Mouse (Mus musculus) hindbrain, embryonic 14.5 days (tissue): ENCODE measurements at regions not wholly inside any gene's neighbourhood (a gene's known extent, or its start where the extent isn't known, plus 50 kb on each side); places are given as distances from the start of the nearest gene placed in this dataset.
A peak's percentile ranks its signal among the peaks of the same experiment; 100 is the strongest.

Experiments
- ATAC-seq: fragments of 200-750 bp; cut with Nextera tagmentation; 2 replicates; pipeline ENCODE4 v1.8.0; 2017; ENCODE audit warnings: moderate number of reproducible peaks, mild to moderate bottlenecking, moderate TSS enrichment, moderate library complexity; ENCODE audit not compliant: low FRiP score
- DNase-seq: peaks from one replicate; pipeline ENCODE4 v3.0.0-alpha.2; 2015; ENCODE audit warnings: low spot score
- H3K27ac ChIP-seq: fragments of 300-500 bp; sonication (generic); 2 replicates; pipeline ENCODE4 v1.5.1; 2014; ENCODE audit warnings: mild to moderate bottlenecking, moderate library complexity
- H3K27me3 ChIP-seq: fragments of 300-500 bp; sonication (generic); 2 replicates; pipeline ENCODE4 v1.6.1; 2014; ENCODE audit warnings: mild to moderate bottlenecking, low read length, mixed read lengths; ENCODE audit not compliant: control insufficient read depth, insufficient read depth
- H3K36me3 ChIP-seq: fragments of 300-500 bp; sonication (generic); replicated peaks from 2 replicates; pipeline ENCODE4 v1.6.1; 2014; ENCODE audit not compliant: control insufficient read depth, insufficient read depth
- H3K4me1 ChIP-seq: fragments of 300-500 bp; sonication (generic); replicated peaks from 2 replicates; pipeline ENCODE4 v1.6.1; 2014; ENCODE audit warnings: antibody characterized with exemption, low read length, mixed read lengths; ENCODE audit not compliant: control insufficient read depth, insufficient read depth
- H3K4me2 ChIP-seq: fragments of 300-500 bp; sonication (generic); replicated peaks from 2 replicates; pipeline ENCODE4 v1.6.1; 2014; ENCODE audit warnings: mild to moderate bottlenecking, moderate library complexity
- H3K4me3 ChIP-seq: fragments of 300-500 bp; sonication (generic); replicated peaks from 2 replicates; pipeline ENCODE4 v1.5.1; 2014; ENCODE audit warnings: mild to moderate bottlenecking, low read length
- H3K9ac ChIP-seq: fragments of 300-500 bp; sonication (generic); 2 replicates; pipeline ENCODE4 v1.6.1; 2014
- H3K9me3 ChIP-seq: fragments of 300-500 bp; sonication (generic); 2 replicates; pipeline ENCODE4 v1.6.1; 2016; ENCODE audit warnings: low read length; ENCODE audit not compliant: control insufficient read depth
- WGBS: fragments of 180-500 bp; shearing (Covaris S2); extraction: QIAGEN DNeasy Blood & Tissue Kit; methylation state at CpG from one replicate; pipeline ENCODE4 v1.1.7; 2014; 5-methylcytosine and 5-hydroxymethylcytosine counted together

DNA sequence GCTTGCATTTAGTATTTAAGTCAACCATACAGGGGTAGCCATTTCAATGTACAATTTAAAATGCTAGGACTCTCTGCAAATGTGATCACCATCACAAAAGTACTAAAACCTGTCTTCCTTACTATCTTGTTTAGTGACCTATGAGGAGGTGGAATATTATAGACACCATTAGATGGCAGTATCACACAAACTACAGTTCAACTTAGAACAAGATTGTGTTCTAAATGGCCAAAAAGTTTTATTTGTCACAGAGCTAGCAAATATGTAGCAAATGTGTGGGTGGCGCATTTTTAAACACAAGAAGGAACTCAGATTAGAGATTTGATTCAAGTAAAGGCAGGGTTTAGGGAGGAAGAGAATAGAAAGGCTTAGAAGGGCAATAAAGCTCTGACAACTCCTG lies 189.4 kb upstream of the Ednrb start:
- Histone ChIP-seq H3K36me3 (no peaks in the 10 kb centered on the region), H3K4me2 (no peak overlapping the region), H3K4me3 (no peak overlapping the region), H3K9me3 (no peaks in the 10 kb centered on the region), H3K27ac (no peak overlapping the region), H3K4me1 (peaks cover 4% of the 10 kb centered on the region; the same call in 1 of the 2 replicates), H3K27me3 (no peaks in the 10 kb centered on the region), H3K9ac (no peak overlapping the region)
- ATAC-seq (no peak), DNase-seq (peak; percentile 77)
- WGBS = 44% methylated on average over 1 of the region's 1 CpGs

DNA sequence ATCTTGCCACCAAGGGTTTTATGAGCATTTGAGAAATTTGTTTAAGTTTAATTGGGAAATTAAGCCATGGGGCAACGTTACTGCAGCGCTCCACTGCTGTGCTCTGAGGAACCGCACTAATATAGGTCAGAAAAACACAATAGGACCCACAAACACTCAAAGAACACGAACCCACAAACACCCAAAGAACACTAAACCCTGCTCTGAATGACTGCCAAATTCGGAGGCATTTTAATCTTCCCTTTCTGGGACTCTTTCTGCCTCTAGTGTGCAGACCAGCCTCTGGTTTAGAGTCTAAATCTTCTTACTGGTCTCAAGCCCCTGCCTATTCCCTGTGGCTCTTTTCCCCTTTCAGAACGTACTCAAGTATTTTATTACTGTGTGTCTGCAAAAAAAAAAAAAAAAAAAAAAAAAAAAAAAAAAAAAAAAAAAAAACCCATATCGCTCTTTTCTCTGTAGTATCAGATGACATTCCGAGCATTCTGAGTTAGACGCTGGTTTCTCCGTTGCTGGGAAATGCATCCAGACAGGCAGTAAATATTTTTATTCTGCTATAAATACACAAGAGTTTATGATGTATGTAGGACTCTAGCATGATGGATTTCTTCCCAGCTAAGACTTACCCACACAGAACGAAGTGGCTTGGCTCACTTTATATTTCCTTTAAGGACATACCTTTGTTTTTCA lies 186.7 kb upstream of the Ednrb start:
- ATAC-seq = no peak
- no peaks in the 10 kb centered on the region for H3K27me3 ChIP-seq
- peaks cover 4% of the 10 kb centered on the region; the same call in 1 of the 2 replicates for H3K4me1 ChIP-seq
- no peak overlapping the region; the same call in 1 of the 2 replicates for H3K4me2 ChIP-seq
- H3K4me3 ChIP-seq = no peak overlapping the region
- H3K9me3 ChIP-seq = no peaks in the 10 kb centered on the region
- 38% methylated on average over 11 of the region's 11 CpGs for WGBS
- no peak overlapping the region for H3K9ac ChIP-seq
- H3K27ac ChIP-seq = no peak overlapping the region
- peak; percentile 27 for DNase-seq
- no peaks in the 10 kb centered on the region for H3K36me3 ChIP-seq

DNA sequence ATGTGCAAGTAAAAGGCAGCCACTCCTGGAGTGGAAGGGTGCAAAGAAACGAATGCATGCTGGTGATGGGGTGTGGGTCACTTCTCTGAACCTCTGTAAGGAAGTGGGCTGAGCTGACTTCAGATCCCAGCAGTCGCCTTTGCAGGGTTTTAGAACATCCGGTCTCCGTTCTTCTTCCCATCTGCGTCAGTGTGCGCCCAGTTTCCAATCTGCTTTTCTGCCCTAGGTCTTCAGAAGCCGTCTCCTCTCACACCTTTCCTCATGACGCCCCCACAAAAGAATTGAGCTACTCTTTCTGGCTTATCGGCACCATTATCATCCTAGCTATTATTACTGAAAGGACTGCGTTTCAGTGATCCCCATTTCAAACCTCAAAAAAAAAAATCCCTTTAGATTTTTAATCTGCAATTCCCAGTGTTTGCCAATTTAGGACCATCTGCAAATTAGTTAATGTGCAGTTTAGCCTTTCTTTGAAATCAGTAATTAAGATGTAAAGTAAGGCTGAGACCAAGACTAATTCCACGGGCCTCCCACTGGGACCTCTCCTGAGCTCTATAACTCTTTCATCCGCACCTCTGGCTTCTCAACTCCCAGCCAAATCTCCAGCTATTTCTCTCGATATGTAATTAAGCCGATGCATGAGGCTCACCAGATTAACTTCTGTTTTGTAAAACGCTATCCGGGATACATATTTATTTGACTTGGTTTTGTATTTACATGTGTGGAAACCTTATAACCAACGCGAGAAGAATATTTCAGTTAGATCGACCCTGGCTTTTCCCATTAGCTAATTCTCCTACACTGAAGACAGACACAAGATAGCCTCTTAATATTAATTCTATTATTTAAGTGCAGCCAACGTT lies 185.7 kb upstream of the Ednrb start:
- Histone ChIP-seq H3K36me3 (no peaks in the 10 kb centered on the region), H3K4me1 (peaks cover 4% of the 10 kb centered on the region; the same call in 1 of the 2 replicates), H3K9ac (no peak overlapping the region), H3K27ac (no peak overlapping the region), H3K4me3 (no peak overlapping the region), H3K9me3 (no peaks in the 10 kb centered on the region), H3K4me2 (peak overlapping the region; percentile 21), H3K27me3 (no peaks in the 10 kb centered on the region)
- 28% methylated on average over 20 of the region's 20 CpGs for WGBS
- DNase-seq = peak; percentile 32
- ATAC-seq = no peak

DNA sequence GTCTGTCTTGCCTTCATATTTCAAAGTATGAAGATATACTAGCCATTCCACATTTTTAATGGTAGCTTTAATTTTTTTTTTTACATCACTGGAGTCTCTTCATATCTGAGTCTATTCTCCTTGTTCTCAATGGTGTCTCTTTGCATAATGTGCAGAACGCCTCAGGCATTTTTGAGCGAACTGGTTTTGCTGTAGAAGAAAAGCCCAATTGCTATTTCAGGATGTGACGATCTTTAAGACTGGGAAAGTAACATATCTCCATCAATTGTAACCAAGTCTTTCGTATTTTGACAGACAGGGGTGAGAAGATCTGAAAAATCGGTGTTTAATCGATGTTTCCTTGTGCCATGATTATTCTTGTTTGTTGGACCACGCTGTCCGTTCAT lies 183.7 kb upstream of the Ednrb start:
- H3K9ac ChIP-seq = no peak overlapping the region
- H3K4me3 ChIP-seq = no peak overlapping the region
- H3K4me1 ChIP-seq = peaks cover 4% of the 10 kb centered on the region; the same call in 1 of the 2 replicates
- H3K4me2 ChIP-seq = no peak overlapping the region
- DNase-seq = peak; percentile 23
- no peaks in the 10 kb centered on the region for H3K27me3 ChIP-seq
- 72% methylated on average over 8 of the region's 8 CpGs for WGBS
- no peaks in the 10 kb centered on the region for H3K9me3 ChIP-seq
- ATAC-seq = no peak
- no peaks in the 10 kb centered on the region for H3K36me3 ChIP-seq
- H3K27ac ChIP-seq = no peak overlapping the region

DNA sequence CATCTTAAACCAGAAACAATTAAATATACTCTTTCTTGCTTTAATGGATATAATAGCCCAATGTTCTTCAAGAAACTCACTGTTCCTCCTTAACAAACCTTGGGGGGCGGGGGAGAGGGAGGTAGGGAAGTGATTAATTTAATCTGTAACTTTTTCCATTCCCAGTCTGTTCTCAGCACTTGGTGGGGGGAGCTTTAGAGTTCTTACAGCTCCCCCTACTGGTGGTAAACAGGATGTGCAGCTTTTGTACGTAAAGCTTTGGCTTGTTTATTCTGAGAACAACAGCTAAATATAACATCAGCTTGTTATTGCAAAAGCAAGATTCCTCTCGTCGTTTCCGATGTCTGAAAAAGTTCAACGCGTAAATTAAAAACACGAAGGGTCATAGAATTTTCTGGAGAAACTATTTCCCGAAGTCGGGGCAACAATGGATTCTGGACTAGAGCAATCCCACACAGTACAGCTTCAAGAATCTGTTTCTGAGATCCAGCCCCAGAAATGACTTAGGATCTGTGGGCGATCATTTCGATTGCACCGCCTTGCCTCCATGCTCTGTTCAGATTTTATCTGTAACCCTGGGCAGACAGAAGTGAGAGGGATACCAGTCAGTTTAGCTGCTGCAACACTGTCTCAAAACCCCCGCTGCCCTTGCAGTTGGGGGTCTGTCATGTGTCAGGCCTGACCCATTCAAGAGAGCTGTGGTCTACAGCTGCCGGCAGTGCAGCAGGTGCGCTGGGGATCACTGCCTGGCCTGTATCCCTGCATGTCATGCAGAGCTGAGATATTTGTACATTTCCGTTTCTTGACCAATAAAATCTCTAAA lies 183.1 kb upstream of the Ednrb start:
- Histone ChIP-seq H3K27me3 (no peaks in the 10 kb centered on the region), H3K4me1 (peaks cover 4% of the 10 kb centered on the region; the same call in 1 of the 2 replicates), H3K27ac (no peak overlapping the region), H3K9ac (no peak overlapping the region; the same call in 1 of the 2 replicates), H3K4me2 (peak overlapping the region; percentile 32), H3K4me3 (no peak overlapping the region), H3K9me3 (no peaks in the 10 kb centered on the region), H3K36me3 (no peaks in the 10 kb centered on the region)
- WGBS = 19% methylated on average over 17 of the region's 17 CpGs
- DNase-seq (peak; percentile 82), ATAC-seq (peak; percentile 74; the same call in 1 of the 2 replicates)

DNA sequence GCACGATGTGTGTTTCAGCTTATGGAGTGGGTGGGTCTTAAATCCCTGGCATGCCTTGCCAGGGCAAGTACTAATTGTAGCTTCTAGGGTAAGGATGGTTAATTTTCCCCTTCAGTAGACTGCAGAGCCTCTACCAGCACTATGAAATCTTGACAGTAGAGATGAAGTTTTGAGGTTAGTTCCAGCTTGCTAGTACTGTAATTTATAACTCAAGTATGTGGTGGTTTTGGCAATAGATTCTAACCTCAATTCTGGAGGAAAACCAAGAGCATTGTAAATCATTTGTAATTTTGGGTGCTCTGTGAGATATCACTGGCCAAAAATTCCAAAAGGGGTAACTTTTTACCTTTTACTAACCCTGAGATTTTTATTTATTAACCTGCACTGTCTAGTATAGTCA lies 164.3 kb upstream of the Ednrb start:
- DNase-seq (no peak), ATAC-seq (no peak)
- Histone ChIP-seq H3K4me2 (no peak overlapping the region), H3K9me3 (no peaks in the 10 kb centered on the region), H3K9ac (no peak overlapping the region), H3K4me3 (no peak overlapping the region), H3K27ac (no peak overlapping the region), H3K4me1 (no peaks in the 10 kb centered on the region), H3K27me3 (no peaks in the 10 kb centered on the region), H3K36me3 (no peaks in the 10 kb centered on the region)
- 90% methylated on average over 1 of the region's 1 CpGs for WGBS

DNA sequence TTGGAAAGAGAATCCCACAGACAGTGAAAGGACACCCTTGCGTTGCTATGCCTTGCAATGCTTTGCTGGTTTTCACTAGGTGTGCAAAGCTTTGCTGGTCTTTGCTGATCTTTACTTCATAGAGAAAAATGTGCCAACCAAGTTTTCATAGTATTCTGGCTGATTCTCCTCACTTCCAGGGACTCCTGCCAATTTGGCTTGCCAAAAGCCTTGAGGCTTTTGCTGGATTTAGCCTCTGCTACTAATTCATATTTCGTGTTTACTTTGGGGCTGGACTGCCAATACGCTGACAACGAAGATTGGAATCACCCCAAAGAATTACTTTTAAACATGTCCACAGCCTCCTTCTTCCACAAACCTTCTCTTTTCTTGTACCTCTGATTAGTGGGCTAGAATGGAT lies 162.2 kb upstream of the Ednrb start:
- 89% methylated on average over 4 of the region's 4 CpGs for WGBS
- no peak overlapping the region for H3K4me2 ChIP-seq
- no peaks in the 10 kb centered on the region for H3K4me1 ChIP-seq
- no peaks in the 10 kb centered on the region for H3K36me3 ChIP-seq
- no peak overlapping the region for H3K27ac ChIP-seq
- ATAC-seq = no peak
- no peaks in the 10 kb centered on the region for H3K9me3 ChIP-seq
- no peaks in the 10 kb centered on the region for H3K27me3 ChIP-seq
- DNase-seq = no peak
- H3K9ac ChIP-seq = no peak overlapping the region
- no peak overlapping the region for H3K4me3 ChIP-seq

DNA sequence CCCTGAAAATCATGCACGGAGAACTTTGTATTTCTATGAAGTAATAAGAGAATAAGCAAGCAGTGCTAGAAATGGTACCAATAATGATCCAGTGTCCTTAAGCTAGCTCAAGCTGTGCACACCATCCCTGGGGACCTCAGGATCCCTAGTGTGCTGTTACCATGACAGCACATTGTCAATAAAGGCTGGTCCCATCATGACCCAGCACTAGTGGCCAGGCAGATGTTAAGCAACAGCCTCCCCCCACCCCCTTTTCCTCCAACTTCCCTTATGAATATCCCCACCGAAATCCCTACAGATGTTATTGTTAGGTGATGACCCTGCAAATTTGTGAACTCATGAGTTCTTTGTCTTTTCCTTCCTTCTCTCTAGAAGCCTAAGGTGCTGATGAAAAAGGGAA lies 160.9 kb upstream of the Ednrb start:
- ATAC-seq = no peak
- Histone ChIP-seq H3K9me3 (no peaks in the 10 kb centered on the region), H3K27ac (no peak overlapping the region), H3K4me1 (no peaks in the 10 kb centered on the region), H3K4me2 (no peak overlapping the region), H3K27me3 (no peaks in the 10 kb centered on the region), H3K36me3 (no peaks in the 10 kb centered on the region), H3K4me3 (no peak overlapping the region), H3K9ac (no peak overlapping the region)
- DNase-seq = no peak
- 81% methylated on average over 2 of the region's 2 CpGs for WGBS

DNA sequence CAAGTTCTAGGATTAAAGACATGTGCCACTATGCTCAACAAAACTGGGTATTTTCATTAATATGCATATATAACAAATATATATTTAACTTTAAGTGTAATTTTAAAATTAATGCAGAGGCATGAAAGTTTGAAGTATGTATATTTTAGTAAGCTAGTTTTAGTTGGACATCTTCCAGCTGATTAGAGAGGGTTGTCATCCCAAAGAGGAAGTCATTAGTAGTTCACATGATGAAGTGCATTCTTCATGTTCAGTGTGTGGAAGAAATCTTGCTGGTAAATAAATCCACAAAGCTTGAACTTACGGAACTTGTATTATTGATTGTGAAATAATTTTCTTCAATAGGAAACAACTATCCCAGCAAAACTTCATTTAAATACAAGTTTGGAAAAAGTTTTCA lies 158.2 kb upstream of the Ednrb start:
- Histone ChIP-seq H3K27ac (no peak overlapping the region), H3K4me2 (no peak overlapping the region), H3K9ac (no peak overlapping the region), H3K36me3 (no peaks in the 10 kb centered on the region), H3K4me1 (no peaks in the 10 kb centered on the region), H3K27me3 (no peaks in the 10 kb centered on the region), H3K4me3 (no peak overlapping the region), H3K9me3 (no peaks in the 10 kb centered on the region)
- ATAC-seq (no peak), DNase-seq (no peak)
- WGBS = 49% methylated on average over 1 of the region's 1 CpGs
